Mouse (Mus musculus): Measurements from ENCODE around the gene Pdap1. TPM values are rescaled to one million over a fixed set of nuclear protein-coding genes. Genes with fewer than 3 reads are reported as not detected.

The Pdap1 gene
- polyA plus RNA-seq, 1 experiment from 2014 or later, result 96.3 TPM

GRCm38 (mm10) chr5:145126580-145126979 lies 13.5 kb downstream of the Pdap1 start:
- Histone ChIP-seq H3K4me3 (replicated peaks; ENCODE audit: low read length) (no peak overlapping the region), H3K27me3 (replicated peaks; ENCODE audit: control insufficient read depth, insufficient read depth, low read length) (no peaks in the 10 kb centered on the region), H3K9ac (replicated peaks; ENCODE audit: low read depth, low read length) (no peak overlapping the region), H3K4me1 (replicated peaks; ENCODE audit: control insufficient read depth, insufficient read depth, low read length) (no peaks in the 10 kb centered on the region), H3K27ac (ENCODE audit: low read length) (no peak overlapping the region), H3K4me2 (ENCODE audit: low read length) (no peak overlapping the region), H3K9me3 (ENCODE audit: control insufficient read depth, low read length) (no peaks in the 10 kb centered on the region), H3K36me3 (ENCODE audit: control insufficient read depth, insufficient read depth) (peaks cover 36% of the 10 kb centered on the region)
- 95% methylated on average over 9 of the region's 9 CpGs for WGBS
- no peak for ATAC-seq

DNA sequence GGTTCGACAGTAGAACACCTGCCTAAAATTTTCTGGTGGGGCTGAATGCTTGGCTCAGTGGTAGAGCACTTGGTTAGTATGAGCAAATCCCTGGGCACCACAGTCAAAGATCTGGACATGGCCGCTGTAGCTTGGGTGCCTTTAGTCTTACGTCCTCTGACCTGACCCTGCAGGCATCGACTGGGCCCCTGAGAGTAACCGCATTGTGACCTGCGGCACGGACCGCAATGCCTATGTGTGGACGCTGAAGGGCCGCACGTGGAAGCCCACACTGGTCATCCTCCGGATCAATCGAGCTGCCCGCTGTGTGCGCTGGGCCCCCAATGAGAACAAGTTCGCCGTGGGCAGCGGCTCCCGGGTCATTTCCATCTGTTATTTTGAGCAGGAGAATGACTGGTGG lies 16.6 kb downstream of the Pdap1 start:
- Histone ChIP-seq H3K9me3 (ENCODE audit: control insufficient read depth, low read length) (no peaks in the 10 kb centered on the region), H3K27ac (ENCODE audit: low read length) (no peak overlapping the region), H3K4me1 (replicated peaks; ENCODE audit: control insufficient read depth, insufficient read depth, low read length) (no peaks in the 10 kb centered on the region), H3K27me3 (replicated peaks; ENCODE audit: control insufficient read depth, insufficient read depth, low read length) (no peaks in the 10 kb centered on the region), H3K4me2 (ENCODE audit: low read length) (no peak overlapping the region), H3K9ac (replicated peaks; ENCODE audit: low read depth, low read length) (no peak overlapping the region), H3K4me3 (replicated peaks; ENCODE audit: low read length) (no peak overlapping the region), H3K36me3 (ENCODE audit: control insufficient read depth, insufficient read depth) (peaks cover 7% of the 10 kb centered on the region)
- WGBS, result 94% methylated on average over 19 of the region's 19 CpGs
- ATAC-seq, result no peak

- no peak overlapping the region for H3K9ac ChIP-seq (replicated peaks; ENCODE audit: low read depth, low read length)
- no peak overlapping the region for H3K27ac ChIP-seq (ENCODE audit: low read length)
- no peak overlapping the region for H3K4me2 ChIP-seq (ENCODE audit: low read length)
- no peak overlapping the region for H3K4me3 ChIP-seq (replicated peaks; ENCODE audit: low read length)
- no peak for ATAC-seq
- H3K27me3 ChIP-seq (replicated peaks; ENCODE audit: control insufficient read depth, insufficient read depth, low read length), result no peaks in the 10 kb centered on the region
- no peaks in the 10 kb centered on the region for H3K9me3 ChIP-seq (ENCODE audit: control insufficient read depth, low read length)
- H3K4me1 ChIP-seq (replicated peaks; ENCODE audit: control insufficient read depth, insufficient read depth, low read length), result no peaks in the 10 kb centered on the region
- H3K36me3 ChIP-seq (ENCODE audit: control insufficient read depth, insufficient read depth), result peaks cover 4% of the 10 kb centered on the region; the same call in 1 of the 2 replicates
- 72% methylated on average over 7 of the region's 7 CpGs for WGBS
These were observed 19.1 kb downstream of the Pdap1 start for GRCm38 (mm10) chr5:145120921-145121320.

DNA sequence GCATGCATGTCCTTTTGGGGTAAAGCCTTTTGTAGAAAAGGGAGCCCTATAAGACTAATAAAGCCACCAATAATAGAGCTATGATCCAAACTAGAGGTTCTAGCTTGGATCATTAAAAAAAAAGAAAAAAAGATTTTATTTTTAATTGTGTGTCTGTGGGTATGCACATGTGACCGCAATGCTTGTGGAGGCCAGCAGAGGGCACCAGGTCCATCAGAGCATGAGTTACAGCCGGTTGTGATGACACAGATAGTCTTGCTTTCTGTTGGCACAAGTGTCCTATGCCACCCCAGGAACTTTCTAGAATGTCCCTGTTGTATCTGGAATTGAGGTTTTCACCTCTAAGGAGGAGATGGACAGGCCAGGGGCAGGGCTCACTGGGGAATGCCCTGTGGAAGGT lies 20.7 kb downstream of the Pdap1 start:
- Histone ChIP-seq H3K4me2 (ENCODE audit: low read length) (no peak overlapping the region), H3K27ac (ENCODE audit: low read length) (no peak overlapping the region), H3K9ac (replicated peaks; ENCODE audit: low read depth, low read length) (no peak overlapping the region), H3K9me3 (ENCODE audit: control insufficient read depth, low read length) (no peaks in the 10 kb centered on the region), H3K27me3 (replicated peaks; ENCODE audit: control insufficient read depth, insufficient read depth, low read length) (no peaks in the 10 kb centered on the region), H3K4me1 (replicated peaks; ENCODE audit: control insufficient read depth, insufficient read depth, low read length) (peaks cover 6% of the 10 kb centered on the region), H3K36me3 (ENCODE audit: control insufficient read depth, insufficient read depth) (peaks cover 4% of the 10 kb centered on the region; the same call in 1 of the 2 replicates), H3K4me3 (replicated peaks; ENCODE audit: low read length) (no peak overlapping the region)
- 91% methylated on average over 2 of the region's 2 CpGs for WGBS
- ATAC-seq, result no peak

DNA sequence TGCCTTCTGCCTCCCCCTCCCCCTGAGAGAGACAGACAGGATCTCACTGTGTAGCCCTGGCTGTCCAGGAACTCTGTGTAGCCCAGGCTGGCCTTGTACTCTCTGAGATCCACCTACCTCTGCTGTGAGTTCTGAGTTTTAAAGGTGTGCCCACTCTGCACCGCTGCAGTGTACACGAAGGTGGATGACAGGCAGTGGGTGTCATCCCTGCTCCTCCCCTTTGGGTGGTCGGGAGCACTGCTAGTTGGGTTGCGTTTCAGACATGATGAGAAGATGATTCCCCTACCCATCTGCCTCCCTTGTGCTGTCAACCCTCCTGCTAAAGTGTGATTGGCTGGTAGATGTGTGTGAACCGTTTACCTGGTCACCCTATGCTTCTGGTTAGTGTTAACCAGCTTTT lies 21.6 kb downstream of the Pdap1 start:
- H3K4me3 ChIP-seq (replicated peaks; ENCODE audit: low read length), result no peak overlapping the region
- 0 out of 2 replicates have a peak, but pooled peaks cover 2% of the 10 kb centered on the region for H3K27me3 ChIP-seq (replicated peaks; ENCODE audit: control insufficient read depth, insufficient read depth, low read length)
- ATAC-seq, result no peak
- peaks cover 12% of the 10 kb centered on the region for H3K4me1 ChIP-seq (replicated peaks; ENCODE audit: control insufficient read depth, insufficient read depth, low read length)
- H3K9me3 ChIP-seq (ENCODE audit: control insufficient read depth, low read length), result no peaks in the 10 kb centered on the region
- no peak overlapping the region for H3K9ac ChIP-seq (replicated peaks; ENCODE audit: low read depth, low read length)
- H3K36me3 ChIP-seq (ENCODE audit: control insufficient read depth, insufficient read depth), result no peaks in the 10 kb centered on the region
- no peak overlapping the region for H3K27ac ChIP-seq (ENCODE audit: low read length)
- no peak overlapping the region for H3K4me2 ChIP-seq (ENCODE audit: low read length)
- 93% methylated on average over 5 of the region's 5 CpGs for WGBS

DNA sequence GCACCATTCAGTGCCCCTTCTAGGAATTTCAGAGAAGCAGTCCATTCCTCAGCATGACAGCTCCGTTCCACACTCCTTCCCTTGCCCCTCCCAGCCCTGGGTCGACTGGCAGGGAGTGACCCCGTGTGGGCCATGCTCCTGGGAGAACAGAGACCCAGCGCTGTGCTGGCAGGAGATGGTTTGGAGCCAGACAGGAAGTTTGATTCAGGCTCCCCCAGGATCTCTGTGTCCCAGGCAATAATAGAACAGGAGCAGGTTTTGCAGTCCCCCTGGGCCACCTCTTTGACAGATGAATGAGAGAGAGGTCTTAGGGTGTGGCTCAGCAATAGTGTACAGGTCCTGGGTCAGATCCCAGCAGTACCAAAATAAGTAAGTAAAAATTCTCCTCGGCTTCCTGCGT lies 22.0 kb downstream of the Pdap1 start:
- no peak overlapping the region for H3K4me3 ChIP-seq (replicated peaks; ENCODE audit: low read length)
- 72% methylated on average over 6 of the region's 6 CpGs for WGBS
- H3K4me2 ChIP-seq (ENCODE audit: low read length), result no peak overlapping the region
- no peak overlapping the region for H3K9ac ChIP-seq (replicated peaks; ENCODE audit: low read depth, low read length)
- H3K4me1 ChIP-seq (replicated peaks; ENCODE audit: control insufficient read depth, insufficient read depth, low read length), result peaks cover 12% of the 10 kb centered on the region
- H3K36me3 ChIP-seq (ENCODE audit: control insufficient read depth, insufficient read depth), result no peaks in the 10 kb centered on the region
- no peaks in the 10 kb centered on the region for H3K9me3 ChIP-seq (ENCODE audit: control insufficient read depth, low read length)
- no peak overlapping the region for H3K27ac ChIP-seq (ENCODE audit: low read length)
- H3K27me3 ChIP-seq (replicated peaks; ENCODE audit: control insufficient read depth, insufficient read depth, low read length), result 0 out of 2 replicates have a peak, but pooled peaks cover 4% of the 10 kb centered on the region
- ATAC-seq, result no peak

DNA sequence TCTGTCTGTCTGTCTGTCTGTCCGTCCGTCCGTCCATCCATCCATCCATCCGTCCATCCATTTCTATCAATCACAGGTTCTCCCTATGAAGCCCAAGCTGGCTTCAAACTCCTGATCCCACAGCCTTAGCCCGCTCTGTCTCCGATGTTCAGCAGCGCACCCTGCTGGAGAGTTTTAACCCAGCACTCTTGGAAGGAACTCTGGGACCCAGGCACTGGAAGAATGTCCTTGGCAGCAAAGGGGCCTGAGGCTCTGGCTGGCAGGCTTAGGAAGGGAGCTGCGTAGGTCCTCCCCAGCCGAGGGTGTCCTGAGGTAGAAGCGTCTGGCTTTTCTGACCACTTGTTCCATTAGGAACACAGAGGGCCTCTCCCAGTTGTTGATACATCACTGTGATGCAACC lies 23.1 kb downstream of the Pdap1 start:
- Histone ChIP-seq H3K4me3 (replicated peaks; ENCODE audit: low read length) (no peak overlapping the region), H3K9ac (replicated peaks; ENCODE audit: low read depth, low read length) (no peak overlapping the region), H3K27ac (ENCODE audit: low read length) (no peak overlapping the region), H3K36me3 (ENCODE audit: control insufficient read depth, insufficient read depth) (no peaks in the 10 kb centered on the region), H3K4me1 (replicated peaks; ENCODE audit: control insufficient read depth, insufficient read depth, low read length) (peaks cover 12% of the 10 kb centered on the region), H3K27me3 (replicated peaks; ENCODE audit: control insufficient read depth, insufficient read depth, low read length) (0 out of 2 replicates have a peak, but pooled peaks cover 4% of the 10 kb centered on the region), H3K9me3 (ENCODE audit: control insufficient read depth, low read length) (no peaks in the 10 kb centered on the region), H3K4me2 (ENCODE audit: low read length) (no peak overlapping the region)
- WGBS, result 41% methylated on average over 10 of the region's 10 CpGs
- ATAC-seq, result no peak

DNA sequence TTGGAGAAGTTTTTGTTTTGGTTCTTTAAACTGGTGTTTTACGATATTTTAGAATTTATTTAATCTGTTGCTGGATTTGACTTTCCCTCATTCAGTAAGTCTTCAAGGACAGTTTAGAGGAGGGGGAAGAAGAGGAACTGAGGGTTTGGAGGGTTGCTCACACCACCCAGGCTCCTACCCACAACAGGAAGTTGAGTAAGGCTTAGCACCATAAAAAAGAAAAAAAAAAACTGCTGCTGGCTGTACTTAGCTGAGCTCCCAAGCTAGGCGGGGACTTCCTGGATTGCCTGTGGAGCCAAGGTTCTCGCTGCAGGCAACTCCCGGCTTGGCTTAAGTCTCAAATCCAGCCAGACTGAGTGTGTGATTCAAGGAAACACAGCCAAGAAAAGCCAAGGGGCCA lies 23.7 kb downstream of the Pdap1 start:
- H3K4me3 ChIP-seq (replicated peaks; ENCODE audit: low read length), result no peak overlapping the region
- WGBS, result 54% methylated on average over 4 of the region's 4 CpGs
- H3K27ac ChIP-seq (ENCODE audit: low read length), result no peak overlapping the region
- H3K27me3 ChIP-seq (replicated peaks; ENCODE audit: control insufficient read depth, insufficient read depth, low read length), result 0 out of 2 replicates have a peak, but pooled peaks cover 4% of the 10 kb centered on the region
- H3K4me2 ChIP-seq (ENCODE audit: low read length), result no peak overlapping the region
- H3K36me3 ChIP-seq (ENCODE audit: control insufficient read depth, insufficient read depth), result no peaks in the 10 kb centered on the region
- no peaks in the 10 kb centered on the region for H3K9me3 ChIP-seq (ENCODE audit: control insufficient read depth, low read length)
- no peak overlapping the region for H3K9ac ChIP-seq (replicated peaks; ENCODE audit: low read depth, low read length)
- no peak for ATAC-seq
- peaks cover 12% of the 10 kb centered on the region for H3K4me1 ChIP-seq (replicated peaks; ENCODE audit: control insufficient read depth, insufficient read depth, low read length)

GRCm38 (mm10) chr5:145115736-145116135 lies 24.3 kb downstream of the Pdap1 start:
- 95% methylated on average over 5 of the region's 5 CpGs for WGBS
- Histone ChIP-seq H3K4me2 (ENCODE audit: low read length) (no peak overlapping the region), H3K4me1 (replicated peaks; ENCODE audit: control insufficient read depth, insufficient read depth, low read length) (peaks cover 12% of the 10 kb centered on the region), H3K27ac (ENCODE audit: low read length) (no peak overlapping the region), H3K4me3 (replicated peaks; ENCODE audit: low read length) (no peak overlapping the region), H3K9me3 (ENCODE audit: control insufficient read depth, low read length) (no peaks in the 10 kb centered on the region), H3K36me3 (ENCODE audit: control insufficient read depth, insufficient read depth) (0 out of 2 replicates have a peak, but pooled peaks cover 2% of the 10 kb centered on the region), H3K27me3 (replicated peaks; ENCODE audit: control insufficient read depth, insufficient read depth, low read length) (0 out of 2 replicates have a peak, but pooled peaks cover 4% of the 10 kb centered on the region), H3K9ac (replicated peaks; ENCODE audit: low read depth, low read length) (no peak overlapping the region)
- ATAC-seq, result no peak
